Mouse (Mus musculus) midbrain, embryonic 12.5 days (tissue): ENCODE results near the gene Tert. TPM values are rescaled to one million over a fixed set of nuclear protein-coding genes. Genes with fewer than 3 reads are reported as not detected.

Source experiments
- ATAC-seq: fragments of 200-750 bp; cut with Nextera tagmentation; 2 replicates; pipeline ENCODE4 v1.8.0; 2017; ENCODE audit warnings: low read depth, moderate TSS enrichment, moderate library complexity; ENCODE audit not compliant: low FRiP score
- H3K27ac ChIP-seq: fragments of 300-500 bp; sonication (generic); replicated peaks from 2 replicates; pipeline ENCODE4 v1.5.1; 2016; ENCODE audit warnings: mild to moderate bottlenecking
- H3K27me3 ChIP-seq: fragments of 300-500 bp; sonication (generic); 2 replicates; pipeline ENCODE4 v1.6.1; 2016; ENCODE audit warnings: mild to moderate bottlenecking
- H3K36me3 ChIP-seq: fragments of 300-500 bp; sonication (generic); 2 replicates; pipeline ENCODE4 v1.6.1; 2016
- H3K4me1 ChIP-seq: fragments of 300-500 bp; sonication (generic); 2 replicates; pipeline ENCODE4 v1.6.1; 2016
- H3K4me2 ChIP-seq: fragments of 300-500 bp; sonication (generic); replicated peaks from 2 replicates; pipeline ENCODE4 v1.6.1; 2016; ENCODE audit warnings: mild to moderate bottlenecking, moderate library complexity
- H3K4me3 ChIP-seq: fragments of 300-500 bp; sonication (generic); 2 replicates; pipeline ENCODE4 v1.5.1; 2016; ENCODE audit warnings: mild to moderate bottlenecking
- H3K9ac ChIP-seq: fragments of 300-500 bp; sonication (generic); replicated peaks from 2 replicates; pipeline ENCODE4 v1.6.1; 2016; ENCODE audit warnings: mild to moderate bottlenecking, moderate library complexity
- H3K9me3 ChIP-seq: fragments of 300-500 bp; sonication (generic); 2 replicates; pipeline ENCODE4 v1.6.1; 2016; ENCODE audit warnings: mild to moderate bottlenecking
- WGBS: fragments of 180-500 bp; shearing (Covaris S2); methylation state at CpG from one replicate; pipeline ENCODE4 v1.1.7; 2016; 5-methylcytosine and 5-hydroxymethylcytosine counted together
- polyA plus RNA-seq: library from polyadenylated mRNA; unstranded; fragments of >200 nt; fragmentation: Nextera tagmentation; extraction: Ambion mirVana; gene quantifications from 2 replicates; pipeline ENCODE4 v1.2.1, GENCODE M21; 2016

Gene Tert
- 6.3 and 6.9 TPM in 2 replicates for polyA plus RNA-seq

DNA sequence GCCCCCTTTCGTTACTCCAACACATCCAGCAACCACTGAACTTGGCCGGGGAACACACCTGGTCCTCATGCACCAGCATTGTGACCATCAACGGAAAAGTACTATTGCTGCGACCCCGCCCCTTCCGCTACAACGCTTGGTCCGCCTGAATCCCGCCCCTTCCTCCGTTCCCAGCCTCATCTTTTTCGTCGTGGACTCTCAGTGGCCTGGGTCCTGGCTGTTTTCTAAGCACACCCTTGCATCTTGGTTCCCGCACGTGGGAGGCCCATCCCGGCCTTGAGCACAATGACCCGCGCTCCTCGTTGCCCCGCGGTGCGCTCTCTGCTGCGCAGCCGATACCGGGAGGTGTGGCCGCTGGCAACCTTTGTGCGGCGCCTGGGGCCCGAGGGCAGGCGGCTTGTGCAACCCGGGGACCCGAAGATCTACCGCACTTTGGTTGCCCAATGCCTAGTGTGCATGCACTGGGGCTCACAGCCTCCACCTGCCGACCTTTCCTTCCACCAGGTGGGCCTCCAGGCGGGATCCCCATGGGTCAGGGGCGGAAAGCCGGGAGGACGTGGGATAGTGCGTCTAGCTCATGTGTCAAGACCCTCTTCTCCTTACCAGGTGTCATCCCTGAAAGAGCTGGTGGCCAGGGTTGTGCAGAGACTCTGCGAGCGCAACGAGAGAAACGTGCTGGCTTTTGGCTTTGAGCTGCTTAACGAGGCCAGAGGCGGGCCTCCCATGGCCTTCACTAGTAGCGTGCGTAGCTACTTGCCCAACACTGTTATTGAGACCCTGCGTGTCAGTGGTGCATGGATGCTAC, at the start of gene Tert:
TSS of gene Tert (plus strand) at position 167 of the 805 bp plus-strand sequence.
- peak within 1 kb of the TSS; percentile 57 for H3K9ac ChIP-seq
- peaks cover 11% of the 10 kb centered on the region for H3K4me1 ChIP-seq
- peak within 1 kb of the TSS; percentile 47 for H3K4me3 ChIP-seq
- no peaks in the 10 kb centered on the region for H3K27me3 ChIP-seq
- peak; percentile 87 for ATAC-seq
- H3K36me3 ChIP-seq = peaks cover 11% of the 10 kb centered on the region
- peak within 1 kb of the TSS; percentile 73 for H3K4me2 ChIP-seq
- H3K9me3 ChIP-seq = no peaks in the 10 kb centered on the region
- no peak within 1 kb of the TSS for H3K27ac ChIP-seq
- 9% methylated on average over 47 of the region's 47 CpGs for WGBS

DNA sequence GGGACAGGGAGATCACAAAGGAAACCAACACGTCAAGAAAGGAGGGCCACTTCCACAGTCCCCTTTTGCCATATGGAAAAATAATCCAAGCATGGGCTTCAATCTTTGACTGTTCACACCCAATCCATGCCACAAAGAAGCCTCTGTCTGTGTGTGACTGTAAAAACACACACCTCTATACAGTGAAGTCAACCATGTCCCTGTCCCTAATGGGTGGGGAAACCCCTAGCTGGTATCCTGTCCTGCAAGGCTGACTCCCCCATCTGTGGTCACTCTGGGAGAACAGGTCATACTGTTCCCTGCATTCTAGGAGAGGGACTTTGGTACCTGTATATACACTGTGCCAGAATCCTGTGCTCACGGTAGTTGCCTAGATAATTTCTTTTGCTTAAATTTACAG, 49.4 kb upstream of the Tert start:
- H3K27me3 ChIP-seq = no peaks in the 10 kb centered on the region
- H3K36me3 ChIP-seq = no peaks in the 10 kb centered on the region
- H3K9me3 ChIP-seq = no peaks in the 10 kb centered on the region
- H3K9ac ChIP-seq = no peak overlapping the region
- no peak overlapping the region for H3K27ac ChIP-seq
- no peak overlapping the region for H3K4me3 ChIP-seq
- no peaks in the 10 kb centered on the region for H3K4me1 ChIP-seq
- WGBS = 75% methylated on average over 2 of the region's 2 CpGs
- H3K4me2 ChIP-seq = no peak overlapping the region
- ATAC-seq = no peak

DNA sequence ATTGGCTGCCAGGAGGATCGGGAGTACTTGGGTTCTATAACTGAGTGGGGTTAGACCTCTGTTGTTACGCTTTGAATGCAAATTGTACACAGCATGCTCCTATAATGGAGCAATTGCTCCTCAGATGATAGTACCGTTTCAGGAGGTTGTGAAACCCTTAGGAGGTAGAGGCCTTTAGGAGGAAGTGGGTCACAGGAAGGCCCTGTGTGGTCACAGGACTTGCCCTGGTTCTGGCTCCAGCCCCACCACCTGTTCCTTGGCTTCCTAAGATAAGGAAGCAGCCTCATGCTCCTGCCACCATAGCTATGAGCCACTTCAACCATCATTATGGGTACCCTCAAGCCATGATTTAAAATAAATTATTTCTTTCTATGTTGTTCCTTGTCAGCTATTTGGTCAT, 35.2 kb upstream of the Tert start:
- no peak overlapping the region for H3K9ac ChIP-seq
- 86% methylated on average over 3 of the region's 3 CpGs for WGBS
- peaks cover 4% of the 10 kb centered on the region; the same call in 1 of the 2 replicates for H3K27me3 ChIP-seq
- no peak for ATAC-seq
- no peak overlapping the region for H3K27ac ChIP-seq
- no peak overlapping the region for H3K4me3 ChIP-seq
- no peaks in the 10 kb centered on the region for H3K4me1 ChIP-seq
- no peaks in the 10 kb centered on the region for H3K9me3 ChIP-seq
- H3K36me3 ChIP-seq = no peaks in the 10 kb centered on the region
- no peak overlapping the region for H3K4me2 ChIP-seq

DNA sequence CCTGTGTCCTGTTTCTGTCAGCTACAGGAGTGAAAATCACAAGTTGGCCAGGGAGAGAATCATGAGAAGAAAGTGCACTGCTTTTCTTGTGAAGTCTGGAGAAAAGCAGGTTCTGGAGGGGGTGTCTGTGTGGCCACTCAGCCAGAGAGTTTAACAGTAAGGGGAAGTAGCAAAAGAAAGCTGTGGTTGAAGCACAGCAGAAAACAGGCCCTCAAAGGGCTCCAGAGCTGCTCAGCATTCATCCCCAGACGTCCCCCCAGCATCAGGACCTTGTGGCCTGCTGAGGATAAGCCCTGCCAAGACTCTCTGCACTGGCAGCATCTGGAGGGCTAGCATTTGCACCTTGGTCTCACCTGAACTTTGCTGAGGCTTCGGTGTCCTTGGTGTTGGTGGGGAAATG, 34.2 kb upstream of the Tert start:
- Histone ChIP-seq H3K4me3 (no peak overlapping the region), H3K27me3 (peaks cover 12% of the 10 kb centered on the region), H3K9ac (no peak overlapping the region), H3K36me3 (no peaks in the 10 kb centered on the region), H3K27ac (no peak overlapping the region), H3K9me3 (no peaks in the 10 kb centered on the region), H3K4me1 (no peaks in the 10 kb centered on the region), H3K4me2 (no peak overlapping the region)
- no peak for ATAC-seq
- WGBS = 60% methylated on average over 2 of the region's 2 CpGs

DNA sequence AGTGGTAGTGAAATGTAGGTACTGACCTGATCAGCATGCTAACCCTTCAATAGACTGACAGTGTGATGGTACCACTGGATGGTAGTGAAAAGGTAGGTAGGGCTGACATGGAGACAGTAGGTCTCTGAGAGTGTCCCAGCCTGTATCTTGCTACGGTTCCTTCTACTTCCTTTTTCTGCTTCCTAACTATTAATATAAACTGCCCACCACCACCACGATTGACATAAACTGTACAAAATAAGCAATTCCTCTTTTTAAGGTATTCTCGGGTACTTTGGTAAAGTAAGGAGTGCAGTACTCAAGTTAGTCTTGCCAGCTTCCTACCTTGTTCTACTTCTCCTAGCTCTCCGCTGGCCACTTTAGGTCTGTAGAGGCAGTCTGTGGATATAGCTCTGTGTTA, 30.4 kb upstream of the Tert start:
- H3K27me3 ChIP-seq = peaks cover 12% of the 10 kb centered on the region
- no peaks in the 10 kb centered on the region for H3K4me1 ChIP-seq
- no peak overlapping the region for H3K4me2 ChIP-seq
- H3K36me3 ChIP-seq = no peaks in the 10 kb centered on the region
- 78% methylated on average over 4 of the region's 4 CpGs for WGBS
- ATAC-seq = no peak
- no peak overlapping the region for H3K4me3 ChIP-seq
- H3K9me3 ChIP-seq = no peaks in the 10 kb centered on the region
- H3K27ac ChIP-seq = no peak overlapping the region
- H3K9ac ChIP-seq = no peak overlapping the region

DNA sequence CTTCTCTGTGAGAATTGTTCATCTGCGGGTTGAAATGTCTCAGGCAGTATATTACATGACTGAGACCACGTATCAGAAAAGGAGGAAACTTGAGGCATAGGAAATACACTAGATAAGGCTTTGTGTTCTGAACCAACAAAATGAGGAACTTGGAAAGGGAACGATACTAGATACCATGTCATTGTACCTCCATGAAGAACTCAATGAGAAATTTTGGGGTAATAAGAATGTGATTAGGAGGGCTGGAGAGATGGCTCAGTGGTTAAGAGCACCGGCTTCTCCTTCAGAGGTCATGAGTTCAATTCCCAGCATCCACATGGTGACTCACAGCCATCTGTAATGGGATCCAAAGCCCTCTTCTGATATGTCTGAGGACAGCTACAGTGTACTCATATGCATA, 26.5 kb upstream of the Tert start:
- Histone ChIP-seq H3K4me3 (no peak overlapping the region), H3K4me1 (peaks cover 14% of the 10 kb centered on the region), H3K27ac (no peak overlapping the region)

DNA sequence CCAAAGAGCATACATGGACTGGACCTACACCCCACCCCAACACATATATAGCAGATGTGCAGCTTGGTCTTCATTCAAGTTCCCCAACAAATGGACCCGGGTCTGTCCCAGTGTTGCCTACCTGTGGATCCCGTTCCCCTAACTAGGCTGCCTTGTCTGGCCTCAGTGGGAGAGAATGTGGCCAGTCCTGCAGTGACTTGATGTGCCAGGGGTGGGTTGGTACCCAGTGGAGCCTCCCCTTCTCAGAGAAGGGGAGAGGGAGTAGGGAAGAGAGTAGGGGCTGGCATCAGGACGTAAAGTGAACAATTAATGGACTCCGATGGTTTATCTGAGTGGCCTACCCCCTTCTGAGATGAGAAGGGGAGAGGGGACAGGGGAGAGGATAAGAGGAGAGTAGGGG, 23.7 kb upstream of the Tert start:
- Histone ChIP-seq H3K27me3 (no peaks in the 10 kb centered on the region), H3K9ac (peak overlapping the region; percentile 84), H3K4me3 (peak overlapping the region; percentile 89), H3K36me3 (peaks cover 23% of the 10 kb centered on the region), H3K27ac (no peak overlapping the region), H3K4me1 (peaks cover 14% of the 10 kb centered on the region), H3K9me3 (no peaks in the 10 kb centered on the region), H3K4me2 (peak overlapping the region; percentile 87)
- peak; percentile 14; the same call in 1 of the 2 replicates for ATAC-seq
- WGBS = 53% methylated on average over 4 of the region's 4 CpGs

More for the DNA sequence above, 26.5 kb upstream of the Tert start:
- no peak overlapping the region for H3K4me2 ChIP-seq
- no peak overlapping the region for H3K9ac ChIP-seq
- peaks cover 11% of the 10 kb centered on the region for H3K27me3 ChIP-seq
- WGBS = 85% methylated on average over 4 of the region's 4 CpGs
- H3K9me3 ChIP-seq = no peaks in the 10 kb centered on the region
- no peak for ATAC-seq
- no peaks in the 10 kb centered on the region for H3K36me3 ChIP-seq

DNA sequence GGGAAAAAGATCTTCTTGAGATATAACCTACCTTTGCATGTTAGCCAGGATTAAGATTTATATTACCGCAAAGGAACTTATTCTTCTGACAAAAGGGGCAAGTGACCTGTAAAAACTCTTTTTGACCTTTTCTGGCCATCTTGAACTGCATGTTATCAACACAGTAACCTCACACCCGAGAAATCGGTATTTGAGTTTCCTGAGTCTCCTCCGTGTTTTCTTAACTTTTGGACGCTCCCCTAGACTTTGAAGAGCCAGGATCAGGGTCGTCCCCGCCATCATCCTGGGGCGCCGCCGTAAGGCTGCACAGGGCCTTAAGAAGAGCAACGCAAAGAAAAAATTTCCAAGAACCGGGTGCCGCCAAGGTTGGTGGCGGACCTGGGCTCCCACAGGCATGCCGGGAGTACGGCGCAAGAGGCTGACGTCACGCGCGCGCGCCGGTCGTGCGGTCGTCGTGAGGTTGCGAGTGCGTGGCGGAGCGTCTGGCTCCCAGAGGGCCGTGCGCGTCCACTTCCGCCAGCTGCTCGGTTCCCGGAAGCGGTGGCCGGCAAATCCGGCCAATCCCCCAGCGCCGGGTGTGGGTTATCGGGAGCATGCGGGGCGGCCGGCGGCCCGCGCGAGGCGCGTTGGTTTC, 23.1 kb upstream of the Tert start, which contains the start of gene Clptm1l:
TSS of gene Clptm1l (plus strand) at position 485 of the 634 bp plus-strand sequence.
- Histone ChIP-seq H3K27me3 (no peaks in the 10 kb centered on the region), H3K27ac (peak within 1 kb of the TSS; percentile 73), H3K4me3 (peak within 1 kb of the TSS; percentile 89), H3K9me3 (no peaks in the 10 kb centered on the region), H3K4me1 (peaks cover 14% of the 10 kb centered on the region), H3K36me3 (peaks cover 29% of the 10 kb centered on the region), H3K9ac (peak within 1 kb of the TSS; percentile 84), H3K4me2 (peak within 1 kb of the TSS; percentile 87)
- WGBS = under 1% methylated on average over 53 of the region's 53 CpGs
- peak; percentile 98 for ATAC-seq

DNA sequence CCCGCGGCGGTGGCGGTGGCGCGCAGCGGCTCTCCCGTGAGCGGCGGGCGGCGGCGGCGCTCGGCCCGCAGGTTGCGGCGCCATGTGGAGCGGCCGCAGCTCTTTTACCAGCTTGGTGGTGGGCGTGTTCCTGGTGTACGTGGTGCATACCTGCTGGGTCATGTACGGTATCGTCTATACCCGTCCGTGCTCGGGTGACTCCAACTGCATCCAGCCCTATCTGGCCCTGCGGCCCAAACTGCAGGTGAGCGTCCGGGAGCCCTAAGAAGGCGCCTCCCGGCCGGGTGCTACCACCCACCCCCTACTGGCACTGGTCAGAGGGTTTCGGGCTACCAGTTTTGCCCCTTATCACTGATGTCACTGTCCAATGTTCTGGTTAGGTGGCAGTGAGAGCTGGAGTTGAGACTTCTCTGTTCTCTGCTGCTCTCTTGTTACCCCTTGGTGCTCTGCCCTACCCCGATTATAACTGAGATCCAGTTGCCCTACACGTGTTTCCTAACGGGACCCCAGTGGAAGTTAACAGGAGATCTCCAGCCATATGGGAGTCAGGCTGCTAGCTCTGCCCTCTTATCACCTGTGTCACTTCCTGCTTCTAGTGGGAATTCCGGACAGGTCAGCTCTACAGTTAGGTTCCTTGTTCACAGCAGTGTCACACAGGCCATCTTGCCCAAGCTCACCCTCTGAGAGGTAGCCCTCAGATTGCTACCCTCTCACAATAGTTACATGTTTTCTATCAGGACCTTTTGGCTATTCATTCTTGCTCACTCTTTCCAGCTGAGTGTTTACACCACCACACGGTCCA, 22.4 kb upstream of the Tert start:
- 5% methylated on average over 39 of the region's 39 CpGs for WGBS
- ATAC-seq = peak; percentile 85
- peaks cover 14% of the 10 kb centered on the region for H3K4me1 ChIP-seq
- peak overlapping the region; percentile 73 for H3K27ac ChIP-seq
- peak overlapping the region; percentile 89 for H3K4me3 ChIP-seq
- H3K36me3 ChIP-seq = peaks cover 36% of the 10 kb centered on the region
- peak overlapping the region; percentile 84 for H3K9ac ChIP-seq
- H3K9me3 ChIP-seq = no peaks in the 10 kb centered on the region
- no peaks in the 10 kb centered on the region for H3K27me3 ChIP-seq
- peak overlapping the region; percentile 87 for H3K4me2 ChIP-seq

DNA sequence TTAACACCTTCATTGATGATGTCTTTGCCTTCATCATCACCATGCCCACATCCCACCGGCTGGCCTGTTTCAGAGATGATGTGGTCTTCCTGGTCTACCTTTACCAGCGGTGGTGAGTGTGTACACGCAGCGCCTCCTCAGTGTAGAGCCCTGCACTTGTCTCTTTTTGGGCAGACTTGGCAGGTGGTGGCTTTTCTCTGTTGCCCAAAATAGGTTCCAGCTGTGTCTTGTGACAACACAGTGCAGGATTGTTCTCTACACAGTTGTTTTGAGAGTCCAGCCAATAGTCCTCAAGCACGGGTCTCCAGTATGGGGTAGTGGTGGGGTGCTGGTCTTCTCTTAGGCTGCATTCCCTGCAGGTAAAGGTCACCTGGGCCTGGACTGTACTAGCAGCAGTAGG, 8.3 kb upstream of the Tert start:
- H3K27ac ChIP-seq = no peak overlapping the region
- H3K36me3 ChIP-seq = peaks cover 87% of the 10 kb centered on the region
- 95% methylated on average over 5 of the region's 5 CpGs for WGBS
- H3K9ac ChIP-seq = no peak overlapping the region
- no peaks in the 10 kb centered on the region for H3K9me3 ChIP-seq
- H3K4me3 ChIP-seq = no peak overlapping the region
- no peaks in the 10 kb centered on the region for H3K4me1 ChIP-seq
- no peaks in the 10 kb centered on the region for H3K27me3 ChIP-seq
- ATAC-seq = no peak
- H3K4me2 ChIP-seq = no peak overlapping the region

DNA sequence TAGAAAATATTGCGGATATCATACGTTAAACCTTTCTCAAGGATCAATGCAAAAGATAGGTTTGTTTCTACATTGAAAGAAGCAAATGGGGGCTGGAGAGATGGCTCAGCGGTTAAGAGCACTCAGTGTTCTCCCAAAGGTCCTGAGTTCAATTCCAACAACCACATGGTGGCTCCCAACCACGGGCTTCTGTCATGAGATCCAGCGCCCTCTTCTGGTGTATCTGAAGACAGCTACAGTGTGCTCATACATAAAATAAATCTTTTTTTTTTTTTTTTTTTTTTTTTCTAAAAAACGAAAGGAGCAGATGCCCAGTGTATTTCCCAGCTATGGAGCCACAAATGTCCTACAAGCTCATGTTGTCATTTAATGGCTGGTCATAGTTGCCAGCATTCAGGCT, 6.1 kb upstream of the Tert start:
- no peak overlapping the region for H3K27ac ChIP-seq
- no peaks in the 10 kb centered on the region for H3K27me3 ChIP-seq
- no peak for ATAC-seq
- peaks cover 64% of the 10 kb centered on the region for H3K36me3 ChIP-seq
- H3K4me1 ChIP-seq = no peaks in the 10 kb centered on the region
- H3K9ac ChIP-seq = no peak overlapping the region
- H3K4me3 ChIP-seq = no peak overlapping the region
- H3K9me3 ChIP-seq = no peaks in the 10 kb centered on the region
- H3K4me2 ChIP-seq = no peak overlapping the region
- 72% methylated on average over 6 of the region's 6 CpGs for WGBS

DNA sequence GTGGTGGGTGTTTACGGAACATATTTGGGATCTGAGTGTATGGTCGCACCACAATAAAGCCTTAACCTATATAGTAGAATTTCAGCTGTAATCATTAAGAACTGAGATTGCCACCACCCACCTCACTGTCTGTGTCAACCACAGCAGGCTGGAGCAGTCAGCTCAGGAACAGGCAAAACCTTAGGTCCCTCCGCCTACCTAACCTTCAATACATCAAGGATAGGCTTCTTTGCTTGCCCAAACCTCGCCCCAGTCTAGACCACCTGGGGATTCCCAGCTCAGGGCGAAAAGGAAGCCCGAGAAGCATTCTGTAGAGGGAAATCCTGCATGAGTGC, 334 bp upstream of the Tert start:
- H3K27me3 ChIP-seq = no peaks in the 10 kb centered on the region
- WGBS = 40% methylated on average over 6 of the region's 6 CpGs
- peaks cover 11% of the 10 kb centered on the region for H3K4me1 ChIP-seq
- peak overlapping the region; percentile 47 for H3K4me3 ChIP-seq
- H3K36me3 ChIP-seq = peaks cover 17% of the 10 kb centered on the region
- no peaks in the 10 kb centered on the region for H3K9me3 ChIP-seq
- peak overlapping the region; percentile 57 for H3K9ac ChIP-seq
- H3K4me2 ChIP-seq = peak overlapping the region; percentile 73
- no peak for ATAC-seq
- H3K27ac ChIP-seq = no peak overlapping the region
